Mouse (Mus musculus): ENCODE results near the gene Dnajb11. TPM values are rescaled to one million over a fixed set of nuclear protein-coding genes. Genes with fewer than 3 reads are reported as not detected.

The Dnajb11 gene
- 32.3 and 59.9 TPM in 2 replicates for polyA plus RNA-seq (2012; ENCODE audit: low replicate concordance)

DNA sequence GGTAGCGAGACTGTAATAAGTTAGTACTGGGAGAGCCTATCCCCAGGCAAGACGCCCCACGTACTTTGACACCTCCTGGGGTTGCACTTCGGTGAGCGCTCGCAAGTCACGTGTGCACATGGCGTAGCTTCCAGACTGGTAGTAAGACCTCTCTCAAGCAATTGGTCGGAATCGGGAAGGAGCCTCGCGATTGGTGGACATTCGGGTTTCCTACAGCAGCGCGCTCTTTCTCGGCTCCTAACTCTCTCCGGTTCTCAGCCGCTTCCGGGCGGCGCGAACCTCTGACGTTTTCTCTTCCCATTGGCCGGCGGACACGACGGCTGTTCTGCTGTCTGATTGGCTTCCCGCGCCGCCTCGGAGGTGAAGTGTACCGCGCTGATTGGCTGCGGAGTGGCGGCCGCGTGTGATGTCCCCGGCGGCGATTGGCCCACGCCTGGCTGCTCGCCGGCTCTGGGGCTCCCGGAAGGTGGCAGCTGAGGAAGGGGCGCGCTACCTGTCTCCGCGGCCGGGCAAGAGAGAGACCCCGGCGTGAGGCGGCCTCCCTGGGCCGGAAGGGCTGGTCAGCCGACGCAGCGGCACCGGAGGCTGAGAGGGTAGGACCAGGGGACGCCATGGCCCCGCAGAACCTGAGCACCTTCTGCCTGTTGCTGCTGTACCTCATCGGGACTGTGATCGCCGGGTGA is at the start of gene Dnajb11, which contains the start of gene Tbccd1:
Gene Dnajb11 (plus strand): TSS at position 415 of the 683 bp plus-strand sequence.
Gene Tbccd1 (minus strand): TSS at position 239 of the 683 bp plus-strand sequence.

DNA sequence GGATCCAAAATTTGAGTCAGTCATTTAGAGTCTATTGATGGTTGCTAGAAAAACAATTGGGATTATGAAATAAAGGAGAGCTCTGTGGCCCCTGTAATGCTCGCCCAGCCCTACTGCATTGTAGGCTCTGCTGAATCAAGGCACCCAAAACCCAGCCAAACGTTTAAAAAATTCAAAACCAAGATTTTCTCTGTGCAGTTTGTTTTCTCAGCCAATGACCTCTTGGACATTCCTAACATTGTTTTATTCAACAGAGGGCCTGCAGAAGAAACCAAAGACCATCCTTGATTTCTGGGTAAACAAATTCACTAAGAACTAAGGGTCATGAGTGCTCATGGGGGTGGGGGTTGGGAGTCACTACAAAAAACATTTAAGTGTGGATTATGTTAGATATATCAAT is 46.2 kb upstream of the Dnajb11 start, which contains the start of gene Crygs:
Gene Crygs (minus strand): TSS at position 101 of the 400 bp plus-strand sequence.

GRCm38 (mm10) chr16:22890683-22891510 is 33.3 kb downstream of the Dnajb11 start, which contains the start of gene Ahsg:
TSS of gene Ahsg (plus strand) at chr16:22891277.

GRCm38 (mm10) chr16:22918034-22918433 is 60.4 kb downstream of the Dnajb11 start, which contains the start of gene Fetub:
TSS of gene Fetub (plus strand) at chr16:22918334.

Other genes with a start within 250 kb of the Dnajb11 start
- 0.81 and 1.2 TPM in 2 replicates for gene Dgkg, start 200.6 kb upstream of the Dnajb11 start, polyA plus RNA-seq (2012; ENCODE audit: low replicate concordance)
- gene Crygs, start 46.3 kb upstream of the Dnajb11 start, polyA plus RNA-seq (2012; ENCODE audit: low replicate concordance): not detected in 2 replicates
- gene Tbccd1, start 176 bp upstream of the Dnajb11 start, polyA plus RNA-seq (2012; ENCODE audit: low replicate concordance): 1.2 and 3.8 TPM in 2 replicates
- gene Ahsg, start 33.4 kb downstream of the Dnajb11 start, polyA plus RNA-seq (2012; ENCODE audit: low replicate concordance): not detected in 2 replicates
- not detected in 2 replicates for gene Fetub, start 60.5 kb downstream of the Dnajb11 start, polyA plus RNA-seq (2012; ENCODE audit: low replicate concordance)
- not detected in 2 replicates for gene Hrg, start 93.2 kb downstream of the Dnajb11 start, polyA plus RNA-seq (2012; ENCODE audit: low replicate concordance)
- not detected in 2 replicates for gene Kng2, start 171.6 kb downstream of the Dnajb11 start, polyA plus RNA-seq (2012; ENCODE audit: low replicate concordance)
- not detected in 2 replicates for gene Kng1, start 200.0 kb downstream of the Dnajb11 start, polyA plus RNA-seq (2012; ENCODE audit: low replicate concordance)
- gene Eif4a2, start 249.6 kb downstream of the Dnajb11 start, polyA plus RNA-seq (2012; ENCODE audit: low replicate concordance): 5.9 and 20.9 TPM in 2 replicates